ENCODE assay signal across 12 mouse cellular contexts in the genomic region with DNA sequence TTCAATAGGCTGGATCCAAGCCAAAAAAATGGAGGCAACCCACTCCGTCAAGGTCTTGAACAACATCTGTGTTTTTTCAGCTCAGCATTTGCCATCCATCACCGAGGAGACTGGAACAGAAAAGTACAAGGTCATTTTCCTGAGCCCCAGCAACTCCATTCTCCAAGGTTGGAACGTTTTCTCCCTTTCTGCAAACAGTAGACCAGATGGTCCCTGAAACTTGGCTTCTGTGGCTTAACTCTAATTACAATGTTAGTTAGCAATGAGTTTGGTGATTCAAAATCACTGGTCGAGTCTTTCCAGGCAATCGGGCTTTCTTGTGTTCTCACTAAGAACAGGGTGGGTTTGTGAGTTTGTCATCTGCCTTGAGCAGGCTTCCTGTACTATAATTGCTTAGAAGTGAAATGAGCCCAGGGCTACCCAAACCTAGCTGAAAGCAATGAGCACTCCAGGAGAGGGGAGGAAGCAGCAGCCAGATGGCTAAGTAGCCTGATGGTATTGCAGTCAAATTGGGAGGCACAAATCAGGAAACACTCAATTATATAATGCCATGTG.
DNase-seq lines count a peak whose midpoint lies in the region; ATAC-seq lines count a peak whose summit lies in the region.
"Had no signal": no experiment of that assay in that cellular context is flagged by ENCODE, and none has a peak within 500 bp of the region (broad histone marks: within the 10 kb centered on the region; RNA-seq: fewer than 3 reads in every experiment).

No protein-coding gene starts in this region.

- no peaks in the 10 kb centered on the region for H3K36me3 ChIP-seq in hindbrain, embryonic 13.5 days
- no peaks in the 10 kb centered on the region for H3K36me3 ChIP-seq in hindbrain, embryonic 10.5 days
- H3K36me3 ChIP-seq: heart, embryonic 15.5 days had no signal

- H3K4me2 ChIP-seq in hindbrain, embryonic 13.5 days: no peak overlapping the region
- H3K4me2 ChIP-seq: heart, embryonic 15.5 days had no signal

- no peak overlapping the region for H3K27ac ChIP-seq in hindbrain, embryonic 13.5 days
- H3K27ac ChIP-seq in hindbrain, embryonic 10.5 days: no peak overlapping the region
- H3K27ac ChIP-seq: heart, embryonic 15.5 days had no signal

- H3K9ac ChIP-seq in hindbrain, embryonic 13.5 days: no peak overlapping the region
- H3K9ac ChIP-seq: heart, embryonic 15.5 days had no signal

- WGBS in hindbrain, embryonic 13.5 days: 60% methylated on average over 5 of the region's 5 CpGs
- 81% methylated on average over 5 of the region's 5 CpGs for WGBS in hindbrain, embryonic 10.5 days

- DNase-seq in adrenal gland, adult (ENCODE audit: inconsistent age in 2 of 2, low spot score in 1 of 2): peak; percentile 72 to 87
- no peak for DNase-seq in adrenal gland, adult 18-20 months (ENCODE audit: low spot score in 2 of 2)
- no peak for DNase-seq in hindbrain, embryonic 10.5 days (ENCODE audit: low spot score)
- peak; percentile 4 for DNase-seq in ovary, adult 18-20 months (ENCODE audit: low spot score)
- DNase-seq in ovary, postnatal 10 days (ENCODE audit: low spot score): no peak
- peak; percentile 28 for DNase-seq in mesoderm, embryonic 11.5 days (ENCODE audit: low read depth, low spot score)
- DNase-seq in spleen, postnatal 14 days (ENCODE audit: low spot score in 2 of 2): no peak
- DNase-seq: lung, adult 2 months; spleen, adult 18-20 months had no signal

- H3K4me1 ChIP-seq in hindbrain, embryonic 13.5 days (replicated peaks): no peaks in the 10 kb centered on the region
- H3K4me1 ChIP-seq in hindbrain, embryonic 10.5 days (replicated peaks): no peaks in the 10 kb centered on the region
- H3K4me1 ChIP-seq: heart, embryonic 15.5 days had no signal

- peak; percentile 54; the same call in 1 of the 2 replicates for ATAC-seq in hindbrain, embryonic 13.5 days (ENCODE audit: low FRiP score)

- H3K4me3 ChIP-seq in hindbrain, embryonic 13.5 days: no peak overlapping the region
- H3K4me3 ChIP-seq in hindbrain, embryonic 10.5 days: no peak overlapping the region
- H3K4me3 ChIP-seq: heart, embryonic 15.5 days; myocyte had no signal

- no peaks in the 10 kb centered on the region for H3K9me3 ChIP-seq in hindbrain, embryonic 13.5 days
- H3K9me3 ChIP-seq in hindbrain, embryonic 10.5 days: no peaks in the 10 kb centered on the region
- H3K9me3 ChIP-seq: heart, embryonic 15.5 days had no signal

- H3K27me3 ChIP-seq in hindbrain, embryonic 13.5 days: no peaks in the 10 kb centered on the region
- no peaks in the 10 kb centered on the region for H3K27me3 ChIP-seq in hindbrain, embryonic 10.5 days (ENCODE audit: insufficient read depth, poor library complexity, severe bottlenecking)
- H3K27me3 ChIP-seq: heart, embryonic 15.5 days had no signal

Comparison
In these comparisons a context has a peak if more than half of its experiments do, and no peak if none do; other contexts are left out.
1. DNase-seq: peak in adrenal gland, adult (2 of 2), ovary, adult 18-20 months (single experiment) and mesoderm, embryonic 11.5 days (single experiment); none in adrenal gland, adult 18-20 months (0 of 2), hindbrain, embryonic 10.5 days (single experiment), ovary, postnatal 10 days (single experiment) and spleen, postnatal 14 days (0 of 2).